Mouse (Mus musculus) heart, postnatal 0 days (tissue): ENCODE data around the gene Guca2b.

ENCODE experiments used
- CTCF ChIP-seq: IDR thresholded peaks from 2 replicates; pipeline ENCODE4 v1.5.1; 2016; ENCODE audit warnings: antibody characterized with exemption, control low read depth, low read depth
- EP300 ChIP-seq: IDR thresholded peaks from 2 replicates; pipeline ENCODE4 v1.6.1; 2016; ENCODE audit warnings: antibody characterized with exemption, low read depth

- TF ChIP-seq CTCF, result no peak
- no peak for TF ChIP-seq EP300
These were observed 20.1 kb downstream of the Guca2b start for GRCm38 (mm10) chr4:119638656-119639055.
